Mouse (Mus musculus) layer of hippocampus, adult 2 months (tissue): ENCODE measurements around the gene Prkn. TPM values are rescaled to one million over a fixed set of nuclear protein-coding genes. Genes with fewer than 3 reads are reported as not detected.
A peak's percentile ranks its signal among the peaks of the same experiment; 100 is the strongest.

Source experiments
- DNase-seq, 2 experiments: peaks; one replicate each; pipeline ENCODE4 v3.0.0; 2022; ENCODE audit warnings: low spot score in 2 of 2
- H3K27ac ChIP-seq: fragments of 200-600 bp; 2 replicates; pipeline ENCODE4 v1.8.1; 2022
- H3K4me3 ChIP-seq: fragments of 200-600 bp; 2 replicates; pipeline ENCODE4 v1.8.1; 2022; ENCODE audit warnings: mild to moderate bottlenecking
- CTCF ChIP-seq: fragments of 200-600 bp; conservative IDR thresholded peaks from 2 replicates; pipeline ENCODE4 v1.8.1; 2022; ENCODE audit warnings: antibody characterized with exemption, mild to moderate bottlenecking, moderate library complexity
- total RNA-seq, 2 experiments: library from RNA; stranded (reverse); gene quantifications; 2 replicates each; pipeline ENCODE4 v1.2.3; 2021

Prkn gene
- total RNA-seq, 2 experiments from 2014 or later, result 18.0 to 22.4 TPM

DNA sequence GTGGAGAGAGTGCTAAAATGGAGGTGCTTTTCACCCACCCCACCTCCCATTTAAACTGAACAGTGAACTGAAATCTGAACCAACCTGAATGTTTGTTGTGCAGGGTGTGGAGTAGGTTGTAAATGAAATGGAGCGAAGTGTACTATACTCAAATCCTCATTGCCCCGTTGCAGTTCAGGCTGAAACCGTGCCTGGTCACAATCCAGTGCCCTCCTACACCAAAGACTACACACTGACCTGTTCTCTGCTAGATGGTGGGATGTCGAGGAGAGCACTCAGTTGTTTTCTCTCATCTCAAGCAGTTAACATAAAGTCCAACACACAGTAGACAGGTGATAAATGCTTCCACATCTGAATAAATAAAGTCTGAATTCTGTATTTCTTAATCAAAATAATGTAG, 574.1 kb downstream of the Prkn start:
- TF ChIP-seq CTCF, result no peak
- DNase-seq, result no peak
- no peak overlapping the region for H3K4me3 ChIP-seq
- H3K27ac ChIP-seq, result no peak overlapping the region

DNA sequence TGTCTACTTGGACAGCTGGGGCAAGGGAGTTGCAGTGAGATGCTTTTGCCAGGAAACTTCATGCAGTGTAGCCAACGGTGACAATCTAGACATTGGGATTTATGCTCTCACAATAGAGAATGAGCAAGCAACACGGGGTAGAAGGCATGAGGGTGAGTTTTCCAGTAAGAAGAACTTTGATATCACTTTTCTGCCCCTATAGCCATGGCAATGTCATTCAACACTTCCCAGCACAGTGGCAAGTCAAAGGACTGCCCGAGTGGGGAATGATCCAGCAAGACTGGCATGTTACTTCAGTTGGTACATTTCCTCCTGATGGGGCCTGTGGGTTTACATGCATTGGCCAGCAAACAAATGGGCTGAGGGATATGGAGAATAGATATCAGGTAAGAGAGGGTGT, 577.0 kb downstream of the Prkn start:
- no peak overlapping the region for H3K27ac ChIP-seq
- no peak for TF ChIP-seq CTCF
- no peak for DNase-seq
- no peak overlapping the region for H3K4me3 ChIP-seq

DNA sequence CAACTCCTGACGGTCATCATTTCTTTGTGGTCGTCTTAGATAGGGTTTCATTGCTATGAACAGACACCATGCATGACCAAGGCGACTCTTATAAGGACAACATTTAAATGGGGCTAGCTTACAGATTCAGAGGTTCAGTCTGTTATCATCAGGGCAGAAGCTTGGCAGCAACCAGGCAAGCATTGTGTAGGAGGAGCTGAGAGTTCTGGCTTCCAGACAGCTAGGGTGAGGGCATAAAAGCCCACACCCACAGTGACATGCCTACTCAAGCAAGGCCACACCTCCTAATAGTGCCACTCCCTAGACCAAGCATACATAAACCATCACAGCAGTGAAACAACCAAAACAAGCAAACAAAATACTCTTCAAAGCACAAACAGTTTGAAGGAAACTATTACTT, 579.3 kb downstream of the Prkn start:
- DNase-seq, result peak in 1 of 2 experiments; percentile 10
- TF ChIP-seq CTCF, result no peak
- H3K27ac ChIP-seq, result no peak overlapping the region
- H3K4me3 ChIP-seq, result no peak overlapping the region

DNA sequence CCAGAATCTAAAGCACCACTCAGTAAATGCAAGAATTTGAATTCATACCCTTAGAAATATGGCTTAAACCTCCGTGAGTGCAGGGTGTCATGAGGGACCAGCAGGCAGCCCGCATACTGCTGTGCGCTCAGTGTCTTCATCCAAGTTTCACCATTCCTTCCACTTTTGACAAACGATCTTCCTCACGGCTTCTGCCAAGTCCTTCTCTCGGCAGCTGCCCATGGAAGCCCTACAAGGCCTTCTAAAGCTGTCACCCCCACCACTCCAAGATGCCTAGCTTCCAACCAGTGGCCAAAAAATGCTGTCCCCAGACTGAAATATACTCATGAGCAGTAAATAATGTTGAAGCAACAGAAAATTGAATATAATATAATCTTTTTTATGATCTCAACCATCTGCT, 580.7 kb downstream of the Prkn start:
- no peak for DNase-seq
- H3K27ac ChIP-seq, result peak overlapping the region; percentile 15; the same call in 1 of the 2 replicates
- no peak for TF ChIP-seq CTCF
- no peak overlapping the region for H3K4me3 ChIP-seq

DNA sequence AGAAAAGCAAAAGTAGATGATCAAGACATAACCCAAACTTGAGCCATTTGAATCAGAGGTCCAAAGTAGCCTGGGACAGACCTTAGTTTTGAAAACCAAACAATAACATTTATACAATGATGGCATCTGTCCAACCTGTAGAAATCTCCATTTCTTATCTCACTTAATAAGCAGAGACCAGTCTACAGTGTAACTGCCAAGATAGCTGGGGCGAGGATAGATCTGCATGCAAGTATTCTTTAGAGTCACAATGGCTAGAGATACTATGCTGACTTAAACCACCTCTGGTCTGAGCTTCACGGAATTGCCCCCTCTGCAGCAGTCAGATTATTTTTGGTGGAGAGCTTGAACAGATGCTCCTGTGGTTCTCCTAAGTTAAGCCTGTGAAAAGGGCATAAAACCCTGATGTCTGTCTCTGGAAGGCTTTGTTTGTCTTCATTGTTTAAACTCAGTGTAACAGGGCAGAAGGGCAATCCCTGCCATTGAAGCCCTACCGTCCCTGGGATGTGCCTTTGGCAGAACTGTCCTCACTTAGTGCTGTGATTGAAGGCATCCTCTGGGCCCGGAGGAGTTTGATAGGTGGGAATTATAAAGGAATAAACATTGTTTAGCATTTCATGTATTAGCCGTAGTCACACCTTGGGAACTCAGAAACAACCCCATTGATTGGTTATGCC, 581.2 kb downstream of the Prkn start:
- Histone ChIP-seq H3K27ac (no peak overlapping the region), H3K4me3 (no peak overlapping the region)
- no peak for DNase-seq
- TF ChIP-seq CTCF, result no peak

DNA sequence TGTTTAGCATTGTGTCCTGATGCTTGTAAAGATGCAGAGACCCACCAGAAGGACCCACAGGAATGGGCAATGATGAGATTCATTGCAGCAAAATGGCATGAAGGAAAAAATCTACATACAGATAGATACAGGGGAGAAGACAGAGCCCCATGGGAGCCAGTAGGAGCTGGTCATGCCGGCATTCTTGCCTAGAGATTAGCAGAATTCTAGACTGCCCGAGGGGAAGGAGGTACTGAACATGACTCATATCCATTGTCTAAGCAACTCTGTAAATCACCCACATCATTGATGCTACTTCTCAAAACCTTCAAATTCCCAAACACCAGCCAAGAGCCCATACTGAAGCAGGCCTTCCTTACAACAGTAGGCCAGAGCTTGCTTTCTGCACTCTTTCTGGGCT, 591.1 kb downstream of the Prkn start:
- Histone ChIP-seq H3K27ac (no peak overlapping the region), H3K4me3 (no peak overlapping the region)
- DNase-seq, result no peak
- TF ChIP-seq CTCF, result no peak

DNA sequence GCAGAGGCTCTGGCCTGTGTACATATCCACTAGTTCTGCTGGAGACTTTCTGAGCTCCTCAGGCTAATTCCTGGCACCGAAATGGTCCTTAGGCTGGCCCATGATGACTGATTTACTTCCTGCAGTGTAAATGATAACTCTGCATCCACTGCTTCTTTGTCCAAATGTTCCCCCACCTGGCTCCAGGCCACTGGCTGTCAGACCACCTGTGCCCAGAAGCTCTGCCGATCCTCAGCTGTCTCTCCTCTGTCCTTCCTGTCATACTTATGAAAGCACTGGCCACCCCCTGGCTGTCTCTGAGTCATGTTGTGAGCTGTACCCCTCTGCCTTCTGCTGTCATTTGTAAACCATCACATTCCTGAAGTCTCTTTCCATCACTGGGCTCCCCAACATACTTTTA, 592.4 kb downstream of the Prkn start:
- no peak for DNase-seq
- no peak for TF ChIP-seq CTCF
- H3K4me3 ChIP-seq, result no peak overlapping the region
- H3K27ac ChIP-seq, result no peak overlapping the region

DNA sequence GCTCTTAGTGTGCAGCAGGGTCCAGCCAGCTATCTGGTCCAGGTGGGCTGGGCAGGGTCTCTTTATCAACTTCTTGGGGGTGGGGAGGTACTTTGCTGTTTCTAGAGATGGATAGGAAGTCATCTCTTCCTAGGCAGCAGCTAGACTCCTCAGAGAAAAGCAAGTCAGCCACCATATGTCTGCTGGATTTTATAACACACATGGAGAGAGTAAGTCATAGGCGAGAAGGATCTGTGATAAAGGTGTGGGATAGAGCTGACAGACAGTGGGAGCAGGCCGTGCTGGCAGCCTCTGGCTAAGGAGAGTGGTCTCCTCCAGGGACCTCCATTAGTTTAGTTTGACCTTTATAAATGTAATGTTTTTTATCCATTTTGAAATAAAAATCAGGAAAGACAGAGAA, 622.5 kb downstream of the Prkn start:
- Histone ChIP-seq H3K4me3 (no peak overlapping the region), H3K27ac (no peak overlapping the region)
- DNase-seq, result peak in 1 of 2 experiments; percentile 8
- no peak for TF ChIP-seq CTCF

DNA sequence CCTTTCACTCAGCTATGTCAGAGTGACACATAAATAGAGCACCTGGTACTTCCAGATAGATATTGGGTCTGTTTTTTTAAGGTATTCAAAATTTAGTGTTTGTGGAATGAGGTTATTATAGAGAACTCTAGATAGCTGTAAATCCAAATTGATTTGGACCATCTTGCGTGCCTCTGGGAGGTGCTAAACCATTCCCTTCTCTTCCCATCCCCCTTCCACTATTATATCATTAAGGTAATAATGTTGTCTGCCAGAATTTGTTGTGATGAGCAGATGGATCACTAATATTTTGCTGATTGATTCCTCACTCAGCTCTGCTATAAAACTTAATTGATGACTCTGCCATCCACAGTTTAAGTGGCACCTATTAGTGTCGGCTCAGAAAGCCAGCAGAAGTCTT, 625.9 kb downstream of the Prkn start:
- no peak for DNase-seq
- H3K4me3 ChIP-seq, result no peak overlapping the region
- no peak overlapping the region for H3K27ac ChIP-seq
- TF ChIP-seq CTCF, result no peak

DNA sequence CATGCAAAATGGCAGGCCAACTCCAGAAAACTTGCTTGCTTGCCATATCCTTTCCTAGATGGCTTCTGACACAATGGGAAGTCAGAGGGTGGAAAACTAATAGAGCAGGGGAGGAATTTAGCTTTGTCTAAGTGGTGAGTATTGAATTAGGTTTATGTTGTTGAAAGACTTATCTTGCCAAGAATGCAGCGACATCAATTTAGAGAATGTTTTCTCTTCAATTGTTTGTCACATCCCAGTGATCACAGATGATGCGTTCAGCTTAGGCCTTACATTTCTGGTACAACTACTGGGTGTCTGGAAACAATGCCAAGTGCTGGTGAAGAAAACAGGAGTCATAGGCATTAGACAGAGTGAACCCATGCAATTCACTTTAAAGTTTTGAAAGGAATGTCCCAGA, 628.4 kb downstream of the Prkn start:
- Histone ChIP-seq H3K27ac (no peak overlapping the region), H3K4me3 (no peak overlapping the region)
- no peak for DNase-seq
- TF ChIP-seq CTCF, result no peak

DNA sequence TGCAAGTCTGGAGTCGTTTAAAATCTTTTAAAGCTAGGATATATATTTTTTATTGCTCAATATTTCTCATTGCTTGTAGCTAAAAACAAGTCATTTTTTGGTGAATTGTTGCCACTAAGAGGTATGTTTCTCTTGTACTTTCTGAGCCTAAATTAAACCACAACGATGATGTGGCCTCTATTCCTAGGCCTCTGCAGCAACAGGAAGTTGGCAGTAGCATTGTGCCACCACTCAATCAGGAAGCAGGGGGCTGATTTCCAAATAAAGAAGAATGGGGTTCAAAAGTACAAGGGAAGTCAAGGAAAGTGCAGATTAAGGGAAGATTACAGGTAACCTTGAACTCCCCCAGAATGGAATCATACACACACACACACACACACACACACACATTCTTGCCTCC, 642.8 kb downstream of the Prkn start:
- no peak overlapping the region for H3K4me3 ChIP-seq
- no peak overlapping the region for H3K27ac ChIP-seq
- no peak for TF ChIP-seq CTCF
- no peak for DNase-seq

DNA sequence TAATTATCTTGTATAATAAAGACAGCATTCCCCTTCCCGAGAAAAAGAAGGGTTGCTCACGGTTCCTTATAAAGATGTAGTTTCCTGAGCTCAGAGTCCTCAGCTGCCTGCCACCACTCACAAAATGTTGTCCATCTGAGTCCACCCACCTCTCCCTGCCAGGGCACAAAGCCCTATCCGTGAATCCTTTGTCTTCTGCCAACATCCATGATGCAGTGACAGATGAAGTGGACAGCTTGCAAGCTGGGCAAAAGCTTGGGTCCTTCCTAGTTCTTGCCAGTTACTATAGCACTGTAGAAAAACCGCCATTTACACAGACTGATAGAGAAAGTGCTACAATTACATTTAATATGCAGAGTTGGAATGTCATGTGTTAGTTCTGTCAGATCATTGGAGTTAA, 649.9 kb downstream of the Prkn start:
- TF ChIP-seq CTCF, result no peak
- no peak for DNase-seq
- H3K27ac ChIP-seq, result no peak overlapping the region
- H3K4me3 ChIP-seq, result no peak overlapping the region

DNA sequence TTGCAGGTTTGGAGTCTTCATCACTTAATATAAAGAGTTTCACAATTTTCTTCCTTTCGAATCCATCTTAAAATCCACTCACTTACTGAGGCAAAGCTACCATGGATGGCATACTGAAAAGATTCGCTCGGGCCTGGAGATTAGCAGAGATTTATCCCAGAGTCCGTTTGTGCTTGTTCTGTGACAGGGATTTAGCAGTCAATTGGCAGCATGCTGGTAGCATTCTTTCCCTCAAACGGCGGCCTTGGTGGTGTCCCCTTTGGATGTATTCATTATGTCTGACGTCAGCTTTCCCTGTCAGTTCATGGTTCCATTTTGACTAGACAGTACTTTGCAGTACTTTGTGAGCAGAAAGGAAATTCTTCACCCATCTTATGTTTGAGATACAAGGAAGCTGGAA, 662.4 kb downstream of the Prkn start:
- Histone ChIP-seq H3K27ac (no peak overlapping the region), H3K4me3 (no peak overlapping the region)
- DNase-seq, result no peak
- TF ChIP-seq CTCF, result no peak

DNA sequence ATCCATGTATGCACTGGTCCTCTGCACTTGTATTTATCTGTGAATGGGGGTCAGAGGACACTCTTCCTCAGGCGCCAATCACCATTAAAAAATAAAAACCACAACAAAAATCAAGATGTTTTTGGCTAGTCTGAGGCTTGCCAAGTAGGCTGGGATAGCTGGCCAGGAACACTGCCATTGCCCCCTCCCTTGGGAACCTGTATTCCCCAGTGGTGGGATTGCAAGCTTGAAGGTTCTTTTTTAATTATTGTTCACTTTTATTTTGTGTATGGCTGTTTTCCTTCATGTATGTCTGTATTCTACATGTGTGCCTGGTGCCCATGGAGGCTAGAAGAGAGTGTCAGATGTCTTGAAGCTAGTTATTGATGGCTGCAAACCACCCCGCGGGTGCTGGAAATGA, 664.3 kb downstream of the Prkn start:
- Histone ChIP-seq H3K27ac (0 out of 2 replicates have a peak overlapping the region, but pooled peaks have one; percentile 32), H3K4me3 (no peak overlapping the region)
- DNase-seq, result no peak
- TF ChIP-seq CTCF, result no peak
